Mouse (Mus musculus) G1E-ER4 (cell line): ENCODE data around the gene Spats1. TPM values are rescaled to one million over a fixed set of nuclear protein-coding genes. Genes with fewer than 3 reads are reported as not detected.

Source experiments
- GATA1 ChIP-seq: IDR thresholded peaks from one replicate; pipeline ENCODE4 v1.8.0; 2012; ENCODE audit warnings: low read length, inconsistent platforms
- polyA plus RNA-seq: library from polyadenylated mRNA; stranded (reverse); fragments of >175 nt; gene quantifications from 2 replicates; pipeline ENCODE4 v1.2.3, GENCODE M21; 2012

The Spats1 gene
- polyA plus RNA-seq, 1 experiment = not detected

DNA sequence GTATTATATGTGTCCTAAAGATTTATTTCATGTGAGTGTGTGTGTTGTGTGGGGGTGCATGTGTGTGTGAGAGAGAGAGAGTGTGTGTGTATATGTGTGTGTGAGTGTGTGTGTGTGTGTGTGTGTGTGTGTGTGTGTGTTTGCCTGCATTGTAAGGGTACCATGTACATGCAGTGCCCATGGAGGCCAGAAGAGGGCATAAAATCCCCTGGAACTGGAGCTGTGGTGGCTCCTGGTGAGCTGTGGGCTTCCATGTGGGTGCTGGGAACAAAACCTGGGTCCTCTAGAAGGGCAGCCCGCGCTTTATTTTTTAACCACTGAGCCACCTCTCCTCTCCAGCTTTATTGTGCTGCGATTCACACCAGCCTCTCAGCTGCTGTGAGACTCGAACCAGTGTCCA is 12.7 kb downstream of the Spats1 start:
- TF ChIP-seq GATA1 = no peak

- no peak for TF ChIP-seq GATA1
Measured at GRCm38 (mm10) chr17:45459062-45459461, 16.2 kb downstream of the Spats1 start.

DNA sequence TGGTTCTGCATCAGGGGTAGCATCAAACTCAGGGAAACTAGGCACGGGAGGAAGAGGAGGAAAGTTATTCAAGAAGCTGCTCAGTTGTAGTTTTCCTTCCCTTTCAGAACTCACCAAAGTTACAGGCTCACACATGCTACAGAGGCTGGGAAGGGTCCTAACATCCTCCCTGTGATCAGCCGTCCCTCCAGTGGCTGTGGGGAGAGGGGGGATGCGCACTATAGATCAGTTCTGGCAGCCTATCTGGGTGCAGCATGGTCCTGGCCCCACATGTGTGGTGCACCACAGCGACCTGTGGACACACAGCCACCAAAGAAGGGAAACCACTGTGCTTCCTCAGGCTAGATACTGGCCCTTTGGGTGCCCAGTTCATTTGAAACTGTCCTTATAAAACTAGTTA is 16.7 kb downstream of the Spats1 start:
- no peak for TF ChIP-seq GATA1

DNA sequence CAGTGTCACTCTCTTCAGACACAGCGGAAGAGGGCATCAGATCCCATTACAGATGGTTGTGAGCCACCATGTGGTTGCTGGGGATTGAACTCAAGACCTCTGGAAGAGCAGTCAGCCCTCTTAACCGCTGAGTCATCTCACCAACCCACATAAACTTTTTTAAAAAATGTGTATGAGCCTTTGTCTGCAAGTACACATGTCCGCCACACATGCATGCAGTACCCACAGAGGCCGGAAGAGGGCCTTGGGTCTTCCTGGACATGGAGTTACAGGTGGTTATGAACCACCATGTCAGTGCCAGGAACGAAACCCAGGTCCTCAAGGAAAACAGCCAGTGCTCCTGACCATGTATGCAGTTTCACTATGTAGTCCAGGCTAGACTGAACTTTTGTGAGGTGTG is 17.7 kb downstream of the Spats1 start:
- TF ChIP-seq GATA1 = no peak

GRCm38 (mm10) chr17:45456260-45457152 is 18.7 kb downstream of the Spats1 start:
- no peak for TF ChIP-seq GATA1

- no peak for TF ChIP-seq GATA1
Measured at GRCm38 (mm10) chr17:45454794-45455193, 20.4 kb downstream of the Spats1 start.

GRCm38 (mm10) chr17:45452271-45452670 is 22.9 kb downstream of the Spats1 start:
- TF ChIP-seq GATA1 = no peak

DNA sequence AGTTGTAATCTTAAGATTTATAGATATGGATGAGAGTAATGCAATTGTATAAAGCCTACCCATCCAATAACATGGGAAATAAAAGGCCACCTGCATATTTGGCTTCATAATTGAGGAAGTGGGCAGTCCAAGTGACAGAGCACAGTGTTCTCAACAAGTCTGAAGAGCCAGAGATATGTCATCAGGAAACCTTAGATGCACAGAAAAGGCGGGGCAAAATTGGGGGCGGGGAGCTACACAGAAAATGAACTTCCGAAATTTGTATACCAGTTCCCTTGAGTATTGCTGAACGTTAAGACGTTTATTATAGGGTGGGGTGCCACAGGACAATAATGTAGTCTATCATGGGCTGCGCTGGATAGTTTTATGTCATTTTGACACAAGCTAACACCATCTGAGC is 25.1 kb downstream of the Spats1 start:
- TF ChIP-seq GATA1 = no peak

DNA sequence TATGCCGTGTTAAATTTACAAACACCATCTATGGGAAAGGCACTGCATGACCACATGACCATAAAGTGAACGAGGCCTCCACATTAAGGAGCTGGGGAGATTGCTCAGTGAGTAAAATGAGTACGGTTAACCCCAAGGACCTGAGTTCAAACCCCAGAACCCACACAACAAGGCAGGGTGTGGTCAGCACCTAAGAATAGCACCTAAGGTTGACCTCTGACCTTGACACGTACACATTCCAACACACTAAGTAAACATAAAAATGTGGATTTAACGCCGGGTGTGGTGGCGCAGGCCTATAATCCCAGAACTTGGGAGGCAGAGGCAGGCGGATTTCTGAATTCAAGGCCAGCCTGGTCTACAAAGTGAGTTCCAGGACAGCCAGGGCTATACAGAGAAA is 25.6 kb downstream of the Spats1 start:
- no peak for TF ChIP-seq GATA1

- no peak for TF ChIP-seq GATA1
Measured at GRCm38 (mm10) chr17:45447063-45447462, 28.2 kb downstream of the Spats1 start.

GRCm38 (mm10) chr17:45445923-45446322 is 29.3 kb downstream of the Spats1 start:
- TF ChIP-seq GATA1 = no peak

- no peak for TF ChIP-seq GATA1
Measured at GRCm38 (mm10) chr17:45434262-45434590, 41.0 kb downstream of the Spats1 start.

- no peak for TF ChIP-seq GATA1
Measured at GRCm38 (mm10) chr17:45433419-45434261, 41.6 kb downstream of the Spats1 start, which contains the start of gene Cdc5l. Gene Cdc5l (minus strand): TSS chr17:45433737.

DNA sequence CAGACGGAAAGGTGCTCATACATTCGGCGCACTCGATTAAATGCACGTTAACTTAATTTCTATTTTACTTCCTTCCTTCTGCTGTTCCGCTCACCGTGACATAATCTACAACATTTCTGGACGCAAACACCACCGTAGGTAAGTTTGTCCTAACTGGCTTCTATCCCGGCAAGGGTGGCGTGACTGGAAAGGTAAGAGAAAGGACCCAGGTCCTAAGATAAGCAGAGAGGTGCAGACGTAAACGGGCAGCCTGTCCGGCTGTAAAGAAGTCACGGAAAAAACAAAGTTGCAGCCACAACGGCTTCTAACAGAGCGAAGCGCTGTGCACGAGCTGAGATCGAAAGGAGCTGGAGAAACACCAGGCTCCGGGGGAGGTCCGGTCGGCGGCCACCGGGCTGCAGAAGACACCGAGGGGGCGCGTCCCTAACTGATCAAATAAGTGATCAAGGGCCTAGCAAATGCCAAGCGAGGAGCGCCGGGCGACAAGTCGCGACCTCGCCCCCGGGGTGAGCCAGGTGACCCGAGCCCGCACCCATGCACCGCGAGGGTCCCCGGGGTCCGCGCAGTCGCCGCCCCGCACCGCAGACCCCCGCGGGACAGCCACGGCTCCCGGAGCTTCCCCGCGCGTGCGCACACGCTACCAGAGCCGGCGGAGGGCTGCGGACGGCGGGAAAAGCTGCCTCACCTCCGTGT is 42.4 kb downstream of the Spats1 start:
- no peak for TF ChIP-seq GATA1

- no peak for TF ChIP-seq GATA1
Measured at GRCm38 (mm10) chr17:45432007-45432406, 43.2 kb downstream of the Spats1 start.

GRCm38 (mm10) chr17:45417387-45417786 is 57.8 kb downstream of the Spats1 start:
- no peak for TF ChIP-seq GATA1
